Mouse (Mus musculus) induced T-regulatory cell, adult 2 months (primary cell): ENCODE results near the gene Kcnk13.

ENCODE experiments used
- DNase-seq: peaks from one replicate; pipeline ENCODE4 v3.0.0-alpha.2; 2012; ENCODE audit warnings: low read depth

The Kcnk13 gene

GRCm38 (mm10) chr12:99964301-99965202 is at the start of gene Kcnk13:
TSS of gene Kcnk13 (plus strand) at chr12:99964499.
- DNase-seq = peak; percentile 80

GRCm38 (mm10) chr12:99917800-99918427 is 46.4 kb upstream of the Kcnk13 start:
- no peak for DNase-seq

- DNase-seq = no peak
Measured at GRCm38 (mm10) chr12:99919636-99920035, 44.7 kb upstream of the Kcnk13 start.

- DNase-seq = peak; percentile 39
Measured at GRCm38 (mm10) chr12:99921045-99921444, 43.3 kb upstream of the Kcnk13 start.

- peak; percentile 6 for DNase-seq
Measured at GRCm38 (mm10) chr12:99923131-99923606, 41.1 kb upstream of the Kcnk13 start.

- DNase-seq = no peak
Measured at GRCm38 (mm10) chr12:99923703-99924102, 40.6 kb upstream of the Kcnk13 start.

- no peak for DNase-seq
Measured at GRCm38 (mm10) chr12:99928311-99928710, 36.0 kb upstream of the Kcnk13 start.

GRCm38 (mm10) chr12:99929160-99929559 is 35.1 kb upstream of the Kcnk13 start:
- no peak for DNase-seq

- DNase-seq = no peak
Measured at GRCm38 (mm10) chr12:99932245-99932644, 32.1 kb upstream of the Kcnk13 start.

GRCm38 (mm10) chr12:99933630-99934029 is 30.7 kb upstream of the Kcnk13 start:
- DNase-seq = no peak

- DNase-seq = no peak
Measured at GRCm38 (mm10) chr12:99935403-99935802, 28.9 kb upstream of the Kcnk13 start.

GRCm38 (mm10) chr12:99938476-99938875 is 25.8 kb upstream of the Kcnk13 start:
- DNase-seq = no peak

- no peak for DNase-seq
Measured at GRCm38 (mm10) chr12:99939179-99939578, 25.1 kb upstream of the Kcnk13 start.

- no peak for DNase-seq
Measured at GRCm38 (mm10) chr12:99940704-99941103, 23.6 kb upstream of the Kcnk13 start.

- no peak for DNase-seq
Measured at GRCm38 (mm10) chr12:99942441-99942840, 21.9 kb upstream of the Kcnk13 start.

- peak; percentile 14 for DNase-seq
Measured at GRCm38 (mm10) chr12:99952928-99953327, 11.4 kb upstream of the Kcnk13 start.

GRCm38 (mm10) chr12:99956411-99956810 is 7.9 kb upstream of the Kcnk13 start:
- no peak for DNase-seq

GRCm38 (mm10) chr12:99958068-99959060 is 5.9 kb upstream of the Kcnk13 start:
- no peak for DNase-seq

- no peak for DNase-seq
Measured at GRCm38 (mm10) chr12:99959291-99959690, 5.0 kb upstream of the Kcnk13 start.

- DNase-seq = no peak
Measured at GRCm38 (mm10) chr12:99959930-99960329, 4.4 kb upstream of the Kcnk13 start.

GRCm38 (mm10) chr12:99960675-99961074 is 3.6 kb upstream of the Kcnk13 start:
- DNase-seq = no peak
